Mouse (Mus musculus): ENCODE results near the gene Svs6.
"Not testable (repeated sequence)": the region's sequence is repeated elsewhere in the genome, so short reads cannot be mapped to it uniquely, and the experiment has no call there.

Gene Svs6

GRCm38 (mm10) chr2:164316451-164316850 is at the start of gene Svs6:
Gene Svs6, plus strand, starts transcription at chr2:164316751.
- not testable (repeated sequence) for DNase-seq

- no peak for DNase-seq
Measured at GRCm38 (mm10) chr2:164278359-164278758, 38.2 kb upstream of the Svs6 start, which contains the start of gene Svs4. Gene Svs4, minus strand, starts transcription at chr2:164278459.

- DNase-seq = not testable (repeated sequence)
Measured at GRCm38 (mm10) chr2:164288968-164289367, 27.6 kb upstream of the Svs6 start, which contains the start of gene Svs3a. Gene Svs3a, plus strand, starts transcription at chr2:164289268.

GRCm38 (mm10) chr2:164312599-164312998 is 4.0 kb upstream of the Svs6 start:
- DNase-seq = no peak

- DNase-seq = not testable (repeated sequence)
Measured at GRCm38 (mm10) chr2:164315460-164315859, 1.1 kb upstream of the Svs6 start.

- DNase-seq = no peak
Measured at GRCm38 (mm10) chr2:164320983-164321382, 4.4 kb downstream of the Svs6 start.

GRCm38 (mm10) chr2:164332440-164332839 is 15.9 kb downstream of the Svs6 start, which contains the start of gene Svs5:
Gene Svs5, plus strand, starts transcription at chr2:164332740.
- DNase-seq = not testable (repeated sequence)

- DNase-seq = not testable (repeated sequence)
Measured at GRCm38 (mm10) chr2:164343732-164344131, 27.2 kb downstream of the Svs6 start.

GRCm38 (mm10) chr2:164347697-164348096 is 31.1 kb downstream of the Svs6 start:
- DNase-seq = not testable (repeated sequence)

GRCm38 (mm10) chr2:164348980-164349379 is 32.4 kb downstream of the Svs6 start:
- peak; percentile 3 for DNase-seq

GRCm38 (mm10) chr2:164352697-164353096 is 36.1 kb downstream of the Svs6 start:
- no peak for DNase-seq

- DNase-seq = no peak
Measured at GRCm38 (mm10) chr2:164353356-164353755, 36.8 kb downstream of the Svs6 start.

- DNase-seq = no peak
Measured at GRCm38 (mm10) chr2:164356177-164356967, 39.8 kb downstream of the Svs6 start.

GRCm38 (mm10) chr2:164358373-164358772 is 41.8 kb downstream of the Svs6 start:
- DNase-seq = no peak

GRCm38 (mm10) chr2:164359031-164359430 is 42.5 kb downstream of the Svs6 start:
- DNase-seq = no peak

- no peak for DNase-seq
Measured at GRCm38 (mm10) chr2:164359668-164360067, 43.1 kb downstream of the Svs6 start.

- DNase-seq = no peak
Measured at GRCm38 (mm10) chr2:164360974-164361657, 44.6 kb downstream of the Svs6 start.

- DNase-seq = no peak
Measured at GRCm38 (mm10) chr2:164366947-164367346, 50.4 kb downstream of the Svs6 start.
